Mouse (Mus musculus): ENCODE measurements around the gene Lmx1a.

The Lmx1a gene

DNA sequence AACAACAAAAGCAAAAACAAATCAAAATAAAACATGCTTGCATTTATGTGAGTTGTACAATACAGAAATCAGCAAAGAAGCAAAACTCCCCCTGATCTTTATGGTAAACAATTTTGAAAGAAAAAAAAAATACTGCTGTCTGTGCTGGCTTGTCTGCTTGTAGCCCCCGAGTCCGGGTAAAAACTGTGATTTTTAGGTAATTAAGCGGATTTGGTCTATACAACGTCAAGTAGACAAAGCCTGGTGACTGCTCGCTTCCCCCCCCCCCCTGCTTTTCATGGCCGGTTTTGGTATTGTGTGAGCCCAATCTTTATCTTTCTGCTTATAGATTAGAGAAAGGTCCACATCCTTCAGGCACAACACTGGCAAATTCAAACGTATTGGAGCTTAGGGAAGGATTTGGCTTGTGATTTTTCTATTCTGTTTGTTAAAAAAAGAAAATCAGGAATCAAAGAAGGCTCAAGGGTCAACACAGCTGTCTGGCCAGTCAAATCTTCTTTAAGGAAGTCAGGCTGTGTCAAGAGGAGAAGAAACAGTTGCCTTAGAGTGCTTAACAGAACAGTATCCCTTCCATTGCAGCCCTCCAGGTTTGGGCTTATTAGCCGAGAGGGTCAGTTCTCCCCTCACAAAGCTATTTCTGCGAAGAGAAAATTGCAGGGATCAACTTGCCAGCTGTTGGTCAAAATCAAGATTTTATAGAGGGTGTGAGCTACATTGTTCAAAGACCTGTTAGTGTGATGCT, 4.6 kb downstream of the Lmx1a start:
- DNase-seq (ENCODE audit: low spot score in 2 of 2): no peak

DNA sequence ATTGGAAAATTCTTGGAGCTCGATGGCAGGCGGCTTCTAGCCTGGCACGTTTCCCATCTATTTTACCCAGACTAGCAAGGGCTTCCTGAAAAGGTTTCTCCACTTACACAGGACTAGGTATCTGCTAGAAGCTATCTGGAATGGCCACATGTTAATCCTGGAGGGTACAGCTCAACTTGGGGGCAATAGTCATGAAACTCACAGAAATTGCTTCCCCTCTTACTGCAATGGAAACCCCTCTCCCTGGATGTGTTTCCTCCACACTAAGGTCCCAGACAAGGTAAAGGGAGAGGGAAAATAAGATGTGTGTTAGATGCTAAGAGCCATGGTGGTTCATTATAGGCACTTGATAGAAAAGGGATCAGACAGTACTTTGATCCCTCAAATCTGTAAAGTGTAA, 5.7 kb downstream of the Lmx1a start:
- no peak for DNase-seq (ENCODE audit: low spot score in 2 of 2)

DNA sequence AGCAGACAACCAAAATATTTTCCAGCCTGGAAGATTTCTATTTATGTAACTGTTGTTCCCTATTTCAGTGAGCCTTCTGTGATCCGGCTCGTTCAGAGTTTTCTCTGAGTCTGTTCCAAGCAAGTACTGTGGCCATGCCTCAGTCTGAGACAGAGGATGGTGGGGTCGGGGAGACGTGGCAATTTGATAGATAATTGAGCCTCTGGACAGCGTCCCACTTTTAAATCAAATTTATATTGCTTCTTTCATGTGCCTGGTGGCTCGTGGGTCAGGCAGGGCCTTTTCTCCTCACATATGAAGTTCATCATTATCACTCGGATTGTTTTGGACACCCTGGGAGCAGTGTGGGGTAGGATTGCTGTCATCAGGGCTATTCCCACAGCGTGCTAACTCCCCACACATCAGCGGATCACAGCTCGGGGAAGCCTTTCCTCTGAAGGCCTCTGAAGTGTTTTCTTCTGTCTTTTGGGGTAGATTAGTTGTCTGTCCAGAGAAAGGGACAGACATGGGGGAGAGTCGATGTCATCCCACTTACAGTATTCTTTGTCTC, 6.9 kb downstream of the Lmx1a start:
- no peak for DNase-seq (ENCODE audit: low spot score in 2 of 2)

DNA sequence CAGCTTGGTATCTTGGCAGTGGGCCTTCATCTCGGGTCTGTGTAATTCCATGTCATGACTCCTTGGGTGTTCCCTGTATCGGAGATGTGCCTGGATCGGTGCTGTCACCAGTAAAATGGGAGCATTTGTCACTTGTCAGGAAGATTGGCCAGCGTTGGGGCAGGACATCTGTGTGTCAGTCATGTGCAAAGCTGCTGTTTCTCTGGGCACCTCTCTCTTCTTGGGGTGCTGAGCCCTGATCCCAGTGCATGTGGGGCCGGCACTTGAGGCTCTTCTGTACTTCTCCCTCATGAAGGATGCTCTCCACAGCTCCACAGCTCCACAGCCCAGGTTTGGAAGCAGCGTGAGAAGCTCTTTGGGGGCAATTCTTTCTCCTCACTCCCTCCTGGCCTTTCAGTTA, 10.7 kb downstream of the Lmx1a start:
- no peak for DNase-seq (ENCODE audit: low spot score in 2 of 2)

DNA sequence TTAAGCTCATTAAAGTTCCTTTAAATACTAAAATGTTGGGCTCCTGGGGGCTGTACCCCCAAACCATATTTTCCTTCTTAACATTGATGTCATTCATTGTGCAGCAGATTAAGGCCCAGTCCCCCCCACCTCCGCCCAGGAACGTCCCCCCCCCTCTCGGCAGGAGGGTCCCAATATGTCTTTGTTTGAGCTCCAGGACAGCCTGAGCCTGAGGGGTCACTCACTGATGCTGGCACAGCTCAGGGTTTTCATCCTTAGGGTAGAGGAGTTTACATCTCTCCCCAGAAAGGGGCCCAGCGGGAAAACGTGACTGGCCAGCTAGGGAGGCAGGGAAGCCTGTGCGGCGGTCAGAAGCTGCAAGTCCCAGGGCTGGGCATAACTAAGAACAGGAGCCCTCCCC, 11.2 kb downstream of the Lmx1a start:
- DNase-seq (ENCODE audit: low spot score in 2 of 2): no peak

DNA sequence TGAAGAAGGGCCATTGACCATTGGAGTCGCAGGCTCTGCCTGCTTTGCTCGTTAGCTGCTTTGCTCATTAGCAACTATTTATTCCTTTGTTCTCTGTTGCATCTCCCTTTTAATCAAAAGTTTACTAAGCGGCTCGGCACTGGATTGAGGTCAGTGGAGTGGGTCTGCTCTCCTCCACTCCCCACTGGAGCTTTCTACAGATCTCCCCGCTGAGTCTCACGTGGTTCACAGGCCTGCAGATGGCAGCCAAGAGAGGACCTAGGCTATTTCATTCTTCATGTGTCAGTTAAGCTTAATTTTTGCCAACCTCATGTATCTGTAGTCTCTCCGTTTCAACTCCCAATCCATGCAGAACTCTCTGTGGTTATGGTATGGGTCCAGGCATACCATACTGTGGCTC, 16.5 kb downstream of the Lmx1a start:
- no peak for DNase-seq (ENCODE audit: low spot score in 2 of 2)

DNA sequence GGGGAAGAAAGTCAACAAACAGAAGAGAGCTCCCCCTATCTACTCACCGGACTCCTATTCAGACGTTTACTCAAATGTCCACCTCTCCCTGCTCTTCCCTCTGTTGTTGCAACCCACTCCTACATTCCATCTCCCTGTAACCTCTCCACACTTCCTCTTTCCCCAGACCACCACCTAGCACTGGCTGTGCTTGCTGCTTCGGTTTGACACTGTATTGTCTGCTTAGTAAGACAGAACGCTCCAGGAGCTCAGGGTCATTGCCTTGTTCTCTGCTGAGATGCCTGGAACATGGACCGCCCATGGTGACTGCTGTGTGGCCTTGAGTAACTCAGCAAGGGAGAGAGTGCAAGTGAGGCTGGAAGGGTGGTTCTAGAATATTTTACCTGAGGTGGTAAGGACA, 19.7 kb downstream of the Lmx1a start:
- no peak for DNase-seq (ENCODE audit: low spot score in 2 of 2)

DNA sequence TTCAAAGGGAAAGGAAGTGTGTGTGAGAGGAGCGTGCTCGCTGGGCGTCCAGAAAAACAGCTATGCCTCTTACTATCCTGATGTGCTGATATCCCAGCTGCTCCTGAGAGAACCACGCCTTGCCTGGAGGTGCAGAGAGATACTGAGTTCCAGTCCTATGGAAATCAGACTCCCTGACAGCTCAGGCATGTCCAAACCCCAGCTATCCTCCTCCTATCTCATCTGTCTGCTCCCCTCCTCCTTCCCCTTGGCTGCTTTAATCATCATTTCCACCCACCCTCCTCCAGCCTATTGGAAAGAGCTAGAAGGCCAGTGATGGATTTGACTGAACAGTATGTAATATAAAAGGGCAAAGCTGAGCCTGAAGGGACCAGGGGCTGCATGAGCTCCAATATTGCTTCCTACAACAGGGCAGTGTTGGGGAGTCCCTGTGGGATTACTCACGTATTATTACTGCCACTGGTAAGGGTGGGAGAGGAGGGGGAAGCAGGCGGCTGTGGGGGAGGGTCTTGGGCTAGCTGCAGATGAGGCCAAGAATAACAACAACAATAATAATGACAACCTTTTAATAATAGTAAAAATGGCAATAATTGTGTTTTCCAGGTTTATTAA, 26.8 kb downstream of the Lmx1a start:
- no peak for DNase-seq (ENCODE audit: low spot score in 2 of 2)

DNA sequence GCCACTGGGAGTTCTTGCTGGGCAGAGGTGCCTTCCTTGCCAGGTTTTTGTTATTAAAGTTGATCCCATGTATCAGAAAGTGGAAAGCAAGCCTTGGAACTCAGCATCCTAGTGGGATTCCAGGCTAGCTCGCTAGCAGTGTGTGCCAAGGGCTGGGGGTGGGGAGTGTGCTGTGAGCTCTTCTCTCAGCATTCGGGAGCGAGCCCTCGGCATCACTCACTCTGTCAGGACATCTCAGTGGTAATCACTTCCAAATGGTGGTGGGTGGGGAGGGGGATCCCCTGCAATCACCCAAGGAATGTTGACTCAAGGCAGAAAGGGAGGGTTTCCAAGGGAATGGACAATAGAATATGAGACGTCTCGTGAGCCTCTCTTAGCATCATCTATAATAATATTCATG, 45.4 kb downstream of the Lmx1a start:
- DNase-seq (ENCODE audit: low spot score in 2 of 2): no peak

DNA sequence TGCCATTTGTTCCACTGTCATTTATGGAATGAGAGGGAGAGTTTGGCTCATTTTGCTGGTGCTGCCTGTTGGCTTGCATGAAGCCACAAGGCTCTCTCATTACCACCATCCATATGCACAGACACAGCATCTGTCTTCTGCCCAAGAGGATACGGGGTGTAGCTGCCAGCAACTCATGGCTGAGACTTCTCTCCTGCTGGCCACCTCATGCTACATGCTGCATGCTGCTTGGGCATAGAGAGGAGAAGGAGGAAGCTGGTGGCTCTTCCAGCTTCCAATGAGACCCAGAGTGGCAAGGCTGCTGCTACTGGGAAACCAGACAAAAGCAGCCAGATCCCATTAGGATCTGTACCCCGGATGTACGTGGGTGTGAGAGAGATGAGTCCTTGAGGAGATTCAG, 47.8 kb downstream of the Lmx1a start:
- DNase-seq (ENCODE audit: low spot score in 2 of 2): peak; percentile 9 to 26

DNA sequence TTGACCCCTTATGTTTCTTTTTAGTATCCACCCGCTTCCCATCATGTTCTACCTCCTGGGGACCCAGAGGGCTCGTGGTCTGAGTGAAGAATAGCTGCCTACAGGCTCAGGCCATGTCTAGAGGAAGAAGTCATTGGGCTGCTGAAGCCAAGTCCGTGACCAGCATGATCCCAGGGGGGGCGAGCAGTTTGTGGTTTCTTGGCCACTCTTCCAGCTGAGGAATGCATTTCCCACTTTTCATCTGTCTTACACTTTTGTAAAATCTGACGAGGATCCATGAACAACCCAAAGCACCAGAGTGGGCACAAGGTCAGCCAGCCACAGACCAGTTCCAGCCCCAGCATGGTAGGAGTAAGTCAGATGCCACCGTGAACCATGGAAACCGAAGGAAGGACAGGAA, 50.2 kb downstream of the Lmx1a start:
- no peak for DNase-seq (ENCODE audit: low spot score in 2 of 2)

DNA sequence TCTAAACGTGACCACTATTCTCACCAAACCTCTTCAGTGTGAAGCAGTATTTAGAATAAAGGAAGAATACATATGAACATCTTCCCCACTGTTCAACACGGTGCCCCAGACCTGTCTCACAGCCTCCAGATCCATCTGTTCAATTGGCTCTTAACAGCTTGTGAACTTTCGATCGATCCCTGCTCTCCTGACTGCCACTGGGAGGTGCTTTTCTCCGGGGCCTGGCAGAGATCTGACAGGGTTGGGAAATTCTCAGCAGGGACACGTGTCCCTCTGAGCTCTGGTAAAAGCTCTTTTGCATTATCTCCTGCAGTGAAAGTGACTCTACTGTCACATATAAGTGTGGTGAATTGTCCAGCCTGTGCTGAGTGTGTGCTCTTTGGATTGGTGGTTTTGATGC, 57.6 kb downstream of the Lmx1a start:
- no peak for DNase-seq (ENCODE audit: low spot score in 2 of 2)

DNA sequence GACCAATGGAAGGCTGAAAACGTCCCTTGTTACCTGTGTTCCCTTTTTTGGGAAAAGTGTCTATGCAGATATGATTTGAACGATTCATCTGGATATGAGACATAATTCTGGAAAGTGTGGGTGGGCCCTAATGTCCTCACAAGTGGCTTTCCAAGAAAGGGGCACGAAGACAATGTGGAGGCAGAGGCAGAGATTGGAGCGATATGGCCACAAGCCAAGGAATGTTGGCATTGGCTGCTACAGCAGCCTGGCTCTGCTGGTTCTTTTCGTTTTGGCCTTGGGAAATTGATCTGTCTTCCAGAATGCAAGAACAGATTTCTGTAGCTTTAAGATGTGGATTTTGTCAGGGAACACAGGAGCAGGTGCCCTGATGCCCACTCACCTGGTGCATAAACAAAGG, 63.6 kb downstream of the Lmx1a start:
- DNase-seq (ENCODE audit: low spot score in 2 of 2): no peak

DNA sequence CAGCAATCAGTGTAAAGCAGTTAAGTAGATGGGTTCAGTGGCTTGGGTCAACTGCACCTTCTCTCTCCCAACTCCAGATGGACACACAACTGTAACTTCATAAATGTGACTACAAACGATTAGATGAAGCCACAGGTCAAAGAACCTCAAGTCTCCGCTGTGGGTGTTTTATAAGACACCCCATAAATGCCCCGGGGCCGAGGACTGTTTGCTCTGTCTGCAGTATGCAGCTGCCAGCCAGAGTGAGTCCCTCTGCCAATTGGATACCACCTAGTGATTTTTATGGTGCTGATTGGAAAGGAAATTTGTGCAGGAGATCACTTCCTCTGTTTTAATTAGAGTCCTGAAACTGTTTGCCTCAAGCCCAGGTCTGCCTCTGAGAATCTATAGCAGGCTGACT, 65.0 kb downstream of the Lmx1a start:
- DNase-seq (ENCODE audit: low spot score in 2 of 2): no peak

DNA sequence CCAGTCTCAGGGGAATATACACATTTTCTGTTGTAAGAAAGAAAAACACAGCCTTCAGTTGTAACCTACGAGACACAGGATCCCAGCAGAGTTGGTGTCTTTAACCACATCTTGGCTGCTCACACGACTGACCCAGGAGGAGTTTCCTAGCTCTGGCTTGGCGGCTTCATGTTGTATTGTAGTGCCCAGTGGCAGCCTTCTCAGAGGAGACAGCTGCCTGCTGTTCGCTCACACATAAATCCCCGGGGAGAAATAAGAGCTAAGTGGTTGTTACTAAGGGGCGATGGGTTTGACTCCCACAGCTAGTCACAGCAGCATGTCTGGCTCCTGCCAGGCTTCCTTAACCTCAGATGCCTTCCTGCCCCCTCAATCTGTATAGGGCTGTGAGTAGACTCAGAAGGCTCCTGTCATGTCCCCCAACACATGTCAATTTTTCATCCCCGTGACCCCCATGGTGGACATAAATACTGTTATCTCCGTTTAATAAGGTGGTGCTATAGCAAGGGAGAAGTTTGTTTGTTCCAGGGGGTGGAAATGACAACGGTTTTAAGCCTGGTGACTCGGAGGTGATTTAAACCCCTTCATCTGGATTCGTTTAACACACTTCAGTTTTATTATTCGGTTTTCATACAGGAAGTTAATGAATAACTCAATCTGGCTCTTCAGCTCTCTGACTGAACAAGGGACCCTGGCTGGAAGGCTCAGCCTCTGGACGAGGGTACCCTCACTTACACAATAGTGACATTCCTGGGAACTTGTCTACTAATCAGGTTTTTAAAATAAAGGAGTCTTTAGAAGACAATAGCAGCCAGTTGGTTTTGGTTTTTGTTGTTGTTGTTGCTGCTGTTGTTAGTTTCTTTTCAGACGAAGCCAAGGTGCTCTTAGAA, 65.8 kb downstream of the Lmx1a start:
- DNase-seq (ENCODE audit: low spot score in 2 of 2): no peak

DNA sequence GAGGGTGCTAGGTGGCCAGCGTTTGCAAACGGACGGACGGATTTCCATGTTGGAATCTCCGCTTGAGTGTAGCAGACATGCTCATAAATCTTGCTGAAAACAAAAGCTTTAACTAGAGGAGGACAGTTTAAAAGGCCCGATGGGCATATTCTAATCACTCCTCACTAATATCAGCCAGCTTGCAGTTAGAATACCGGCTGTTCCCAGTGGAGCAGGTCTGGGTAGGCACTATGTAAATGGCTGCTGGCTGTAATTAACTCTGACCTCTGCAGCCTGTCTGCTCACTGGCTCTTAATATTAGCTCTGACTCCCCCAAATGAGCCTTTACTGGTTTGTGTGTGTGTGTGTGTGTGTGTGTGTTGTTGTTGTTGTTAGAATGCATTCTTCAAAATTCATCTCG, 69.2 kb downstream of the Lmx1a start:
- DNase-seq (ENCODE audit: low spot score in 2 of 2): no peak

DNA sequence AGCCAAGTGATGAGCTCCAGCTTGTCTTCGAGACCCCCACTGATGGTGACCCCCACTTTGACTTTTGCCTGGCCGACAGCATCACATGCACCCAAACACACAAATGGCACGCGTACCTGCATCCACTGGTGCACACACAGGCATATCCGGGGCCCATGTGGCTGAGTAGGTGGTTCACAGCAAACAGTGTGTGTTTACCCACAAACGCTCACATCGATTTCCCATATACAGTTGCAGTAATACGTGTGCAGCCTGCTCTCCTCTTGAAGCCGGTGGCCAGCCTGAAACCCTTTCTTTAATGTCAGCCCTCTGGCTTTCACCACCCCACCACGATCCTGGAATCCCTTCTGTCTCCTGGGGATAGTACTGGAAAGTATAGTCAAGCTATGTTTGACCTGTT, 71.3 kb downstream of the Lmx1a start:
- DNase-seq (ENCODE audit: low spot score in 2 of 2): no peak

DNA sequence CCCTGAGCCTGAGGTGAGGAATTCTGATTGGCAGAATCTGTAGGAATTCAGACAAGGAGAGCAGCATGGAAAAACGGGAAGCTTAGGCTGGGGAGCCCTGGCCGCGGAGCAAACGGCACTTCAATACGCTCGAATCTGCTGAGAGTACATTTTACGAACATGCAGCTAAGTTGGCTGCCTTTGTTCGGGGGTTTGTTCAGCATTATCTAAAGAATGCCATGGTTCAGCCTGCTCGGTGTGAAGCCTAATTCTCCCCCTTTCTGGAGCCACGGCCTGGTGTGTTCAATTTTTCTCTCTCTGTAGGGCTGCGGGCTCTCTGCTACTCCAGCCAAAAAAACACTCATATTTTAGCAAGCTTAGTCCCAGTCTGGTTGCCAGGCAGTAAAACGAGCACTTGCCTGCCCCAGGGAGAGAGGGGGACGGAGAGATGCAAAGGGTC, 72.8 kb downstream of the Lmx1a start:
- no peak for DNase-seq (ENCODE audit: low spot score in 2 of 2)

DNA sequence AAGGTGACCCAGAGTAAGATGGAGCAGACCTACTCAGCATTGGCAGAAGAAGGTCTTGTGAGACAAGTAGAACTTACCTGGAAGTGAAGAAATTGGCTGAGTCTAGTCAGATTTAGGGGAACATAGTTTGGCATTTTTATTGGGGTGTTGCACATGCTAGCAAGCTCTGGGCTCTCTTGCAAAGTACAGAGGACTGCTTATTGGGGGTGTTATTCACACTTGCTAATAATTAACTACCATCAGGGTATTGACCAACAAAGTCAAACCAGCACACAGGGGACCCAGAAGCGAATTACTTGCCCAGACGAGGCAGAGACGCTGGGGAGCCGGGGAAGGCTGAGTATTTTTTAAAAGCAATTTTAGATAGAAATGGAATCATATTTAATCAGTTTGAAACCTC, 77.6 kb downstream of the Lmx1a start:
- DNase-seq (ENCODE audit: low spot score in 2 of 2): no peak

DNA sequence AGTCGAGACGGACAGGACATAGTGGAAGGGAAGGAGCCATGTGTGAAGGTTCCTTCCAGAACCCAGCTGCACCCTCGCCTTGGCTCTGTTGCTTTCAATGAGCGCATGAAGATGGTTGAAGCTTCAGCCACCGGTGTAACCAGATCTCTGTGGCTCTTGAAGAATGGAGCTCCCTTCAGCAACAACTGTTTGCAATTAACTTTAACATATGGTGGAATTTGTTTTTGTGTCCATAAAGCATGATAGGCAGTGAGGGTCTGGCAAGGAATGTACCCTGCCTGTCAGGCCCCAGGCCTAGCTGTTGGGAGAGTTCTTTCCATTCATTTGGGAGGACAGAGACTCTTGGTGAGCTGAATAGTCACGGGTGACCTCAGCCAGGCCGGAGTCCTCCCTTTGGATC, 81.4 kb downstream of the Lmx1a start:
- no peak for DNase-seq (ENCODE audit: low spot score in 2 of 2)

DNA sequence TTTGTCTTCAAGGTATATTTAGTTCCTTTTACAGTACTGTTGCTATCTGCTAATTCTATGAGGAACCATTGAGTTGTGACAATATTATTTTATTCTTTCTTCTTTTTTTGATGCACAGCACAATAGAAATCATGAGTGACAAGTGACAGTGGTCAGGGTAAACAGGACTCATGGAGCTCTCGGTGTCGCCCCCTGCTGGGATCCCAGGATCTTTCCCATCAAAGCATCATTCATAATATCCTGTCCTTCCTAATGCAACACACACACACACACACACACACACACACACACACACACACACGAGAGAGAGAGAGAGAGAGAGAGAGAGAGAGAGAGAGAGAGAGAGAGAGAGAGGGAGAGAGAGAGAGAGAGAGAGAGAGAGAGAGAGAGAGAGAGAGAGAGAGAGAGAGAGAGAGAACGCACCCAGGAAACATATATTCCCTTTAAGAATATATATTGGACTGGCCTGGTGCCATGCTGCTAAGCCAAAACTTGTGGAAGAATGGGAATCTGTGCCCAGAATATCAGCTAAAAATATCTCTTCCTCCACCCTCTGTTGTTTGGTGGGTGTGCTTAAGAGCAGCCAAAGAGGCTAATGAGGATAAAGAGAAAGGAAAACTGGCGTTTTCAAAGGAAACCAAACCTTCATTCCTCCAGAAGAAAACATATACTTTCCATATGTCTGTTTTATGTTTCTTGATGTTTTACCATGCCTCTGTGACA, 90.9 kb downstream of the Lmx1a start:
- DNase-seq (ENCODE audit: low spot score in 2 of 2): peak; percentile 19 to 72
